Mouse (Mus musculus) monocyte, adult 5-6 weeks (primary cell): ENCODE results near the gene Wbp1l. TPM values are rescaled to one million over a fixed set of nuclear protein-coding genes. Genes with fewer than 3 reads are reported as not detected.

Experiments used
- ATAC-seq: fragments of 153-309, 156-312 bp; replicated peaks from 2 replicates; pipeline ENCODE4 v1.8.0; 2017; ENCODE audit warnings: mild to moderate bottlenecking; ENCODE audit not compliant: low TSS enrichment, insufficient number of reproducible peaks, severe bottlenecking, poor library complexity, low FRiP score
- total RNA-seq: library from RNA; stranded (forward); fragments of 200-1000, 200-491, 200-594 nt; gene quantifications from 3 replicates; pipeline ENCODE4 v1.2.3, GENCODE M21; 2017

The Wbp1l gene
- total RNA-seq, 1 experiment from 2014 or later: 56.5 TPM

GRCm38 (mm10) chr19:46679720-46680383 lies 81.0 kb downstream of the Wbp1l start:
- no peak for ATAC-seq

DNA sequence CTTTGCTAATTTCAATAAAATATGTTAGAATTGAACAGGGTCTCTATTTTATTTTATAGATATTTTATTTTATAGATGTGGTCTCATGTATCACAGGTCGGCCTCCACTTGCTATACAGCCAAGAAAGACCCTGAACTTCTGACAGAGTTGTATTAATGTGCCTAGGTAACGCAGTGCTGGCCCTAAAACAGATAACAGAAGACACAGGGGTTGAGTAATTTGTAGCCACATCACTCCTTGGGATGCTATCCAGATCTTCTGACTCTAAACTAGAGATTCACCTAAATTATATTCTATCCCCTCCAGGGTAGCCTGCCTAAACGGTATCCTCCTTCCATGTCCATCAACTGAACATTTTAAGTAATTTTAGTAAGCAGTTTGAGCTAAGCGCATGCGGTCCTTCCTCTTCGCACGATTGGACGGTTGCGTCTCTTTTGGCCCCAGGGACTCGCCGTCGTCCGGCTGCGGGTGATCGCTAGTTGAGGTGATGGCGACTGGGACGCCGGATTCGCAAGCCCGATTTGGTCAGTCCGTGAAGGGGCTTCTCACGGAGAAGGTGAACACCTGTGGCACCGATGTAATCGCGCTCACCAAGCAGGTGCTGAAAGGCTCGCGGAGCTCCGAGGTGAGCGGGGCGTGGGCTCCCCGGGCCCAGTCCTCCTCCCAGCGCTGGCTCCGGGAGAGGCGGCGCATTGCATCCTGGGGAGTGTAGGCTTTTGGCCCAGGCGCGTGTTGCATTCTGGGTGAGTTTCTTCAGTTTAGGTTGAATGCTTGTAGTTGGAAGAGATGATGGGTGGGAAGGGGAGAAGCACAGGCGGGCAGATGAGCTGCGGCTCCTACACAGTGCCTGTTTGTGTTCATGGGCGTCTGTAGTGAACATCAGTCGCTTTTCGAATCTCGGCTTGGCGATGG lies 90.8 kb downstream of the Wbp1l start, which contains the start of gene Borcs7:
Gene Borcs7 (plus strand): TSS at position 447 of the 913 bp plus-strand sequence.
- peak; percentile 97 for ATAC-seq

GRCm38 (mm10) chr19:46690387-46690786 lies 91.5 kb downstream of the Wbp1l start:
- no peak for ATAC-seq

DNA sequence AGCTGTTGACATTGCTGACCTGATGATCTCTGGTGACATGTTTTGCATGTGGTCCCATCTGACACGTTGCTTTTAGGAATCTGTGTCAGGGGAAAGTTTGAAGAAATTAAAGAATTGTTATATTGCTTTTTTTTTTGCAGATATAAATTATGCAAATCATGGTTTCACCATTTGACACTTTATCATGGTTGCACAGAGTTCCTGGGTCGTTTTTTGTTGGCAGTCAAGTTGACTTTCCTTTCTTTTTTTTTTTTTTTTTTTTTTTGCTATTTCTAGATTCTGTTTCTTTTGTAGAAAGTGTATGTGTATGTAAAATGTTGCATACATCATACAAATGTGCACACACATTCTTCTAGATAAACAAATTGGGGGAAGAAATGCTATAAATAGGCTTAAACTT lies 92.2 kb downstream of the Wbp1l start:
- no peak for ATAC-seq

GRCm38 (mm10) chr19:46693146-46693545 lies 94.3 kb downstream of the Wbp1l start:
- ATAC-seq: no peak

GRCm38 (mm10) chr19:46696482-46696881 lies 97.6 kb downstream of the Wbp1l start:
- ATAC-seq: no peak

GRCm38 (mm10) chr19:46696943-46697342 lies 98.1 kb downstream of the Wbp1l start:
- no peak for ATAC-seq

DNA sequence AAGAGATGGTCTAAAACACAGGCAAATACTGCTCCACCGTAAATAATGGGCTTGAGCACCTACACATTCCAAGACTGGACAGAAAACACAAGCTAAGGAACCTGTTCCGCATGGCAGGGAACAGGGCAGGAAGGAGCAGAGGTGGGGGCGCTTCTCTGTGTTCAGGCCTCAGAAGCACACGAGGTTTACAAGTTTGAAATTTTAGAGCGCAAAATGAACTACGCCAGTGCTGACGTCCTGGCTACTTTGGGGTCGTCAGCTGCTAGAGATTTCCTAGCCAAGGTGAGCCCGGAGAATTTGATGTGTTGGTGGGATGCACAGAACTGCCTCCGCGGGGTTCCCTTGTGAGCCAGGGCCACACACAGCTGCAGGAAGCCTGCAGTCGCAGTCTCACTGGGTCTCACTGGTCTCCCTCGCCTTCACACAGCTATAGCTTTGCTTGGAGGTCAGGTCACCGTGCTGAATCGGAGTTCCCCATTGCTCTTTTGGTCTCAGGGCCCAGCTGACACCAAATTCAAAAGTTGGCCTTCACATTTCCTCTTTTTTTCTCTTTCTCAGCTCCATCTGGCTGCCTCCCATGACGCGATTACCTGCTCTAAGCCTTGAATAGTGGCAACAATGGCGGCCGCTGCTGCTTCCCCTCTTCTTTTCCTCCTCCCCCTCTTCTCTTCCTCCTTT lies 99.1 kb downstream of the Wbp1l start:
- peak; percentile 55 for ATAC-seq

DNA sequence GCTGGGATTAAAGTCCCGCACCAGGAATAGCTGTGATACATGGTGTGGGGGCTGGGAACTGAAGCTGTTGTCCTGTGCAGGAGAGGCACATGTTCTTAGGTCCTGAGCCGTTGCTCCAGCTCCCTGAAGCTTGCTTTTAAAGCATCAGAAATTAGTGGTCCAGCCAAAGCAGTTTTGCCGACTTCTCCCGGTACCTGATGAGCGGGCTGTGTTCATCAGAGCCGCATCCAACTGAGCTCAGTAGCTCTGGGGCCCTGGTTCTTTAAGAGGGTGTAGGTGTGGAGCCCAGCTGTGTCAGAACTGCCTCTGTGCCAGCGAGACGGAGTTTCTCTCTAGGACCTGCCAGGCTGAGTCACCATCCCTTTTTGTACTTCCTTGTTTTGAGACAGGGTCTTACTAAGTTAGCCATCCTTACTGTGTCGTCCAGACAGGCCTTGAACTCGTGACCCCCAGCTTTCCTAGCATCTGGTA lies 100.2 kb downstream of the Wbp1l start:
- peak; percentile 80 for ATAC-seq

- ATAC-seq: no peak
Measured at GRCm38 (mm10) chr19:46701156-46701555, 102.3 kb downstream of the Wbp1l start.

DNA sequence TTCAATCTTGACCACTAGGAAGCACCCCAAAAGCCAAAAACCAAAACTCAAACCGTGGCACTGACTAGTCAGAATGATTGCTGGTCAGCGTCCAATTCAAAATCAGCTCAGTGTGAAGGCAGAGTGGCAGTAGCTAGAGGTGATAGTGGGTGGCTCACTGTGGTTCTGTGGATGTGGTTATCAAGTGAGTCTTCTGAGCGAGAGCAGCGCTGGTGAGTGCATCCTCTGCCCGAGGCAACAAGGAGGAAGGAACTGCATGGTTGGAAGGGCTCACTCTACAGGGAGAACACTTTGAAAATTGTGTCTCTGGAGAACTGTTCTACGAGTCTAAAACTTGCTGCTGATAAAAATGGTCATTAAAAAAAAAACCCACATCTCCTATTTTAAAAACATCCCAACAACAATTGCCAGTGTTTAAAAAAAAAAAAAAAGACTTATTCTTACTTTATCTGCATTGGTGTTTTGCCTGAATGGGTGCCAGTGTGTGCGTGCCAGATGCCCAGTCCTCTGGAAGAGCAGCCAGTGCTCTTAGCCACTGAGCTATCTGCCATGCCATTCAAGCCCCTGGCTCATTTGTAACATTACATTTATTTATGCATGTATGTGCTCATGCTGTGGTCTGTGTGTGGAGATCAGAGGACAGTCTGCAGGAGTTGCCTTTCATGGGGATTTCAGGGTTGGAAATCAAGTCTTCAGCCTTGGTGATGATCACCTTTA lies 107.1 kb downstream of the Wbp1l start:
- peak; percentile 45 for ATAC-seq

- no peak for ATAC-seq
Measured at GRCm38 (mm10) chr19:46706540-46707295, 107.8 kb downstream of the Wbp1l start.

Other genes with a start within 250 kb of the Wbp1l start
- 1.5 TPM in 2 of 3 replicates, not detected in the other for gene 2310034G01Rik, start 248.8 kb upstream of the Wbp1l start, total RNA-seq
- 90.9 to 114 TPM (median 107 TPM) in 3 replicates for gene Actr1a, start 203.3 kb upstream of the Wbp1l start, total RNA-seq
- 5.5 to 11.0 TPM (median 5.8 TPM) in 3 replicates for gene Sufu, start 202.2 kb upstream of the Wbp1l start, total RNA-seq
- gene Trim8, start 97.4 kb upstream of the Wbp1l start, total RNA-seq: 35.4 to 50.0 TPM (median 39.9 TPM) in 3 replicates
- gene Arl3, start 25.9 kb upstream of the Wbp1l start, total RNA-seq: 7.1 to 26.2 TPM (median 18.2 TPM) in 3 replicates
- gene Sfxn2, start 25.7 kb upstream of the Wbp1l start, total RNA-seq: 8.9 to 11.1 TPM (median 10.2 TPM) in 3 replicates
- 1.6 to 6.0 TPM (median 3.4 TPM) in 3 replicates for gene Cyp17a1, start 74.1 kb downstream of the Wbp1l start, total RNA-seq
- 10.0 to 20.7 TPM (median 12.4 TPM) in 3 replicates for gene Borcs7, start 90.8 kb downstream of the Wbp1l start, total RNA-seq
- 43.3 to 130 TPM (median 45.7 TPM) in 3 replicates for gene As3mt, start 108.4 kb downstream of the Wbp1l start, total RNA-seq
- gene Cnnm2, start 162.5 kb downstream of the Wbp1l start, total RNA-seq: 2.6 to 10.0 TPM (median 5.9 TPM) in 3 replicates